Comparison of ENCODE assay signal across 9 mouse cellular contexts in the genomic region with DNA sequence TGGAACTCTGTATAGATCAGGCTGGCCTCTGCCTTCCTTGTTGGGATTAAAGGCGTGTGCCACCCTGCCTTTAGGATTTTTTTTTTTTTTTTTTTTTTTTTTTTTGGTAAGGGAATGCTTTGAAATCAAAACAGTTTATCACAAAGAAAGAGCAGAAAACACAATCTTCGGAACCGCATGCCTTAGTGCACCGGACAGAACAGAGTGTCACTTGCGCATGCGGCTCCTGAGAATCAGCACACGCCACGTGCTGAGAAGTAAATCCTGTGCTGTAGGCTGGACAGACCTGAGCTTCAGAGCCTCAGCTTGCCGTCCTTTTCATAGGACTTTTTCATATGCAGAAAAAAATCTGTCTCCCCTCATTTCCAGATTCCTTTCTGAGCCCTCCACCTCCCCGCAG. TPM values are rescaled to one million over a fixed set of nuclear protein-coding genes. Genes with fewer than 3 reads are reported as not detected.
DNase-seq lines count a peak whose midpoint lies in the region; ATAC-seq and TF ChIP-seq lines count a peak whose summit lies in the region.
"Had no signal": no experiment of that assay in that cellular context is flagged by ENCODE, and none has a peak within 500 bp of the region (broad histone marks: within the 10 kb centered on the region; RNA-seq: fewer than 3 reads in every experiment).

No protein-coding gene starts in this region.

- H3K27me3 ChIP-seq in forebrain, embryonic 12.5 days = no peaks in the 10 kb centered on the region
- H3K27me3 ChIP-seq in intestine, embryonic 16.5 days (replicated peaks; ENCODE audit: control insufficient read depth, insufficient read depth, low read length) = no peaks in the 10 kb centered on the region
- H3K27me3 ChIP-seq in neural tube, embryonic 15.5 days (replicated peaks) = no peaks in the 10 kb centered on the region
- H3K27me3 ChIP-seq: Patski had no signal

- no peak overlapping the region for H3K4me3 ChIP-seq in layer of hippocampus, adult 2 months
- H3K4me3 ChIP-seq in forebrain, embryonic 12.5 days (replicated peaks) = no peak overlapping the region
- no peak overlapping the region for H3K4me3 ChIP-seq in intestine, embryonic 16.5 days (ENCODE audit: low read length)
- H3K4me3 ChIP-seq in neural tube, embryonic 15.5 days (replicated peaks) = no peak overlapping the region

- H3K4me1 ChIP-seq in forebrain, embryonic 12.5 days = peaks cover 15% of the 10 kb centered on the region
- H3K4me1 ChIP-seq in intestine, embryonic 16.5 days (ENCODE audit: control insufficient read depth, insufficient read depth, low read length) = peaks cover 34% of the 10 kb centered on the region
- H3K4me1 ChIP-seq in neural tube, embryonic 15.5 days = peaks cover 24% of the 10 kb centered on the region

- TF ChIP-seq CTCF in layer of hippocampus, adult 2 months (conservative IDR thresholded peaks at IDR 0.05) = no peak

- peak overlapping the region; percentile 32; the same call in 1 of the 2 replicates for H3K27ac ChIP-seq in layer of hippocampus, adult 2 months
- H3K27ac ChIP-seq in forebrain, embryonic 12.5 days = peak overlapping the region; percentile 50; the same call in 1 of the 2 replicates
- peak overlapping the region; percentile 85 for H3K27ac ChIP-seq in intestine, embryonic 16.5 days (ENCODE audit: low read length)
- peak overlapping the region; percentile 72 for H3K27ac ChIP-seq in neural tube, embryonic 15.5 days (replicated peaks)

- no peaks in the 10 kb centered on the region for H3K36me3 ChIP-seq in forebrain, embryonic 12.5 days (replicated peaks)
- no peaks in the 10 kb centered on the region for H3K36me3 ChIP-seq in intestine, embryonic 16.5 days (ENCODE audit: control insufficient read depth, insufficient read depth, low read length)
- no peaks in the 10 kb centered on the region for H3K36me3 ChIP-seq in neural tube, embryonic 15.5 days

- H3K9ac ChIP-seq in forebrain, embryonic 12.5 days = peak overlapping the region; percentile 49; the same call in 1 of the 2 replicates
- H3K9ac ChIP-seq in intestine, embryonic 16.5 days (ENCODE audit: low read depth, low read length) = peak overlapping the region; percentile 51; the same call in 1 of the 2 replicates
- H3K9ac ChIP-seq in neural tube, embryonic 15.5 days (replicated peaks) = no peak overlapping the region

- no peak; the same call in 1 of the 2 replicates for ATAC-seq in forebrain, embryonic 12.5 days (ENCODE audit: low FRiP score)
- ATAC-seq in intestine, embryonic 16.5 days = no peak
- ATAC-seq in neural tube, embryonic 15.5 days (ENCODE audit: low FRiP score) = no peak
- no peak for ATAC-seq in megakaryocyte progenitor cell, adult 5-6 weeks (replicated peaks; ENCODE audit: poor library complexity)
- ATAC-seq: Patski had no signal

- H3K9me3 ChIP-seq in forebrain, embryonic 12.5 days = no peaks in the 10 kb centered on the region
- H3K9me3 ChIP-seq in intestine, embryonic 16.5 days (ENCODE audit: control insufficient read depth, low read length) = no peaks in the 10 kb centered on the region
- H3K9me3 ChIP-seq in neural tube, embryonic 15.5 days (replicated peaks) = no peaks in the 10 kb centered on the region

- 61% methylated on average over 10 of the region's 10 CpGs for WGBS in forebrain, embryonic 12.5 days
- WGBS in intestine, embryonic 16.5 days = 72% methylated on average over 10 of the region's 10 CpGs
- 75% methylated on average over 10 of the region's 10 CpGs for WGBS in neural tube, embryonic 15.5 days

- H3K4me2 ChIP-seq in forebrain, embryonic 12.5 days = peak overlapping the region; percentile 46; the same call in 1 of the 2 replicates
- peak overlapping the region; percentile 38 for H3K4me2 ChIP-seq in intestine, embryonic 16.5 days (ENCODE audit: low read depth, low read length)
- H3K4me2 ChIP-seq in neural tube, embryonic 15.5 days = peak overlapping the region; percentile 35; the same call in 1 of the 2 replicates

- no peak for DNase-seq in layer of hippocampus, adult 2 months (ENCODE audit: low spot score in 2 of 2)
- DNase-seq in layer of hippocampus, postnatal 10 days (ENCODE audit: low spot score in 2 of 2) = no peak
- DNase-seq in ovary, postnatal 14 days (ENCODE audit: low spot score) = no peak
- DNase-seq in thymus, postnatal 10 days (ENCODE audit: low spot score in 2 of 2) = no peak

RNA-seq across cellular contexts. Expression of a gene that starts 54.0 kb away (rescaled TPM):
- 100 to 1,000 TPM; 128 to 146 TPM for total RNA-seq in layer of hippocampus, adult 2 months (2021)
- 100 to 1,000 TPM; 167 to 168 TPM for total RNA-seq in layer of hippocampus, postnatal 10 days (2021)
- 425 and 437 TPM in 2 replicates for polyA plus RNA-seq in forebrain, embryonic 12.5 days (2016; fragmentation: Nextera tagmentation; extraction: Ambion mirVana)
- 375 and 407 TPM in 2 replicates for polyA plus RNA-seq in intestine, embryonic 16.5 days (2015; fragmentation: Nextera tagmentation; extraction: Ambion mirVana)
- polyA plus RNA-seq in neural tube, embryonic 15.5 days (2015; fragmentation: Nextera tagmentation; extraction: Ambion mirVana) = 399 and 422 TPM in 2 replicates
- total RNA-seq in megakaryocyte progenitor cell, adult 5-6 weeks (2015) = 372 and 397 TPM in 2 replicates
- 362 TPM in 2 replicates for total RNA-seq in megakaryocyte progenitor cell, adult 5-6 weeks (2017)

RNA-seq across cellular contexts. Expression of a gene that starts 54.4 kb away (rescaled TPM):
- 10 to 100 TPM; 28.1 to 42.5 TPM for total RNA-seq in layer of hippocampus, adult 2 months (2021)
- total RNA-seq in layer of hippocampus, postnatal 10 days (2021) = 10 to 100 TPM; 34.0 to 43.0 TPM
- polyA plus RNA-seq in forebrain, embryonic 12.5 days (2016; fragmentation: Nextera tagmentation; extraction: Ambion mirVana) = 36.4 and 39.6 TPM in 2 replicates
- polyA plus RNA-seq in intestine, embryonic 16.5 days (2015; fragmentation: Nextera tagmentation; extraction: Ambion mirVana) = 75.5 and 83.8 TPM in 2 replicates
- 60.2 and 92.7 TPM in 2 replicates for polyA plus RNA-seq in neural tube, embryonic 15.5 days (2015; fragmentation: Nextera tagmentation; extraction: Ambion mirVana)
- total RNA-seq in megakaryocyte progenitor cell, adult 5-6 weeks (2015) = 40.6 and 85.4 TPM in 2 replicates
- total RNA-seq in megakaryocyte progenitor cell, adult 5-6 weeks (2017) = 36.4 and 69.6 TPM in 2 replicates

Comparison
In these comparisons a context has a peak if more than half of its experiments do, and no peak if none do; other contexts are left out.
1. H3K27ac ChIP-seq: peak in every context shown above with its lines; median percentile 85 in intestine, embryonic 16.5 days; 72 in neural tube, embryonic 15.5 days; 50 in forebrain, embryonic 12.5 days; 32 in layer of hippocampus, adult 2 months.